Mouse (Mus musculus): Measurements from ENCODE around the gene Ndufb5. TPM values are rescaled to one million over a fixed set of nuclear protein-coding genes. Genes with fewer than 3 reads are reported as not detected.

The Ndufb5 gene
- polyA plus RNA-seq, 1 experiment from 2014 or later, result 322 TPM

- TF ChIP-seq EP300 (optimal IDR thresholded peaks at IDR 0.05) (no peak), CTCF (IDR thresholded peaks at IDR 0.05; ENCODE audit: low read depth) (no peak)
- H3K4me1 ChIP-seq (replicated peaks; ENCODE audit: control insufficient read depth, insufficient read depth), result no peaks in the 10 kb centered on the region
- DNase-seq (ENCODE audit: low spot score), result no peak
- no peaks in the 10 kb centered on the region for H3K36me3 ChIP-seq (ENCODE audit: control insufficient read depth, insufficient read depth, low read length)
- WGBS, result 59% methylated on average over 8 of the region's 8 CpGs
- H3K27me3 ChIP-seq (ENCODE audit: control insufficient read depth, insufficient read depth, low read length), result no peaks in the 10 kb centered on the region
- no peak overlapping the region for H3K4me2 ChIP-seq (replicated peaks; ENCODE audit: low read depth)
- no peak overlapping the region for H3K9ac ChIP-seq (ENCODE audit: low read length)
- H3K9me3 ChIP-seq (ENCODE audit: control insufficient read depth, low read length), result no peaks in the 10 kb centered on the region
- ATAC-seq (ENCODE audit: low FRiP score, low TSS enrichment), result no peak
- H3K27ac ChIP-seq (replicated peaks), result no peak overlapping the region
- H3K4me3 ChIP-seq (ENCODE audit: low read depth, low read length), result no peak overlapping the region
Measured at GRCm38 (mm10) chr3:32762962-32763361, 26.2 kb downstream of the Ndufb5 start.

- DNase-seq (ENCODE audit: low spot score) (no peak), ATAC-seq (ENCODE audit: low FRiP score, low TSS enrichment) (no peak)
- Histone ChIP-seq H3K9me3 (ENCODE audit: control insufficient read depth, low read length) (no peaks in the 10 kb centered on the region), H3K36me3 (ENCODE audit: control insufficient read depth, insufficient read depth, low read length) (no peaks in the 10 kb centered on the region), H3K27me3 (ENCODE audit: control insufficient read depth, insufficient read depth, low read length) (no peaks in the 10 kb centered on the region), H3K9ac (ENCODE audit: low read length) (no peak overlapping the region), H3K4me1 (replicated peaks; ENCODE audit: control insufficient read depth, insufficient read depth) (no peaks in the 10 kb centered on the region), H3K4me2 (replicated peaks; ENCODE audit: low read depth) (no peak overlapping the region), H3K27ac (replicated peaks) (no peak overlapping the region), H3K4me3 (ENCODE audit: low read depth, low read length) (no peak overlapping the region)
- TF ChIP-seq EP300 (optimal IDR thresholded peaks at IDR 0.05), result no peak
- TF ChIP-seq CTCF (IDR thresholded peaks at IDR 0.05; ENCODE audit: low read depth), result no peak
- 39% methylated on average over 7 of the region's 7 CpGs for WGBS
Measured at GRCm38 (mm10) chr3:32763902-32764301, 27.1 kb downstream of the Ndufb5 start.

GRCm38 (mm10) chr3:32770781-32771180, 34.0 kb downstream of the Ndufb5 start:
- WGBS, result 59% methylated on average over 2 of the region's 2 CpGs
- DNase-seq (ENCODE audit: low spot score), result no peak
- no peaks in the 10 kb centered on the region for H3K36me3 ChIP-seq (ENCODE audit: control insufficient read depth, insufficient read depth, low read length)

More at GRCm38 (mm10) chr3:32770781-32771180, 34.0 kb downstream of the Ndufb5 start:
- no peaks in the 10 kb centered on the region for H3K9me3 ChIP-seq (ENCODE audit: control insufficient read depth, low read length)
- no peak overlapping the region for H3K9ac ChIP-seq (ENCODE audit: low read length)
- H3K4me3 ChIP-seq (ENCODE audit: low read depth, low read length), result no peak overlapping the region
- no peak for TF ChIP-seq EP300 (optimal IDR thresholded peaks at IDR 0.05)
- no peak for TF ChIP-seq CTCF (IDR thresholded peaks at IDR 0.05; ENCODE audit: low read depth)
- H3K4me2 ChIP-seq (replicated peaks; ENCODE audit: low read depth), result no peak overlapping the region
- no peak overlapping the region for H3K27ac ChIP-seq (replicated peaks)
- H3K4me1 ChIP-seq (replicated peaks; ENCODE audit: control insufficient read depth, insufficient read depth), result no peaks in the 10 kb centered on the region
- ATAC-seq (ENCODE audit: low FRiP score, low TSS enrichment), result no peak
- H3K27me3 ChIP-seq (ENCODE audit: control insufficient read depth, insufficient read depth, low read length), result no peaks in the 10 kb centered on the region

Other genes starting within 250 kb of the Ndufb5 start
- gene Kcnmb3, start 244.8 kb upstream of the Ndufb5 start, polyA plus RNA-seq (2015; fragmentation: Nextera tagmentation; extraction: Ambion mirVana), result 0.05 TPM in 2 replicates
- 23.7 and 23.9 TPM in 2 replicates for gene Zfp639, start 226.7 kb upstream of the Ndufb5 start, polyA plus RNA-seq (2015; fragmentation: Nextera tagmentation; extraction: Ambion mirVana)
- gene Mfn1, start 207.5 kb upstream of the Ndufb5 start, polyA plus RNA-seq (2015; fragmentation: Nextera tagmentation; extraction: Ambion mirVana), result 18.3 and 22.3 TPM in 2 replicates
- gene Gnb4, start 120.4 kb upstream of the Ndufb5 start, polyA plus RNA-seq (2015; fragmentation: Nextera tagmentation; extraction: Ambion mirVana), result 39.5 and 42.6 TPM in 2 replicates
- 58.0 and 58.6 TPM in 2 replicates for gene Actl6a, start 30.7 kb upstream of the Ndufb5 start, polyA plus RNA-seq (2015; fragmentation: Nextera tagmentation; extraction: Ambion mirVana)
- 22.3 and 23.7 TPM in 2 replicates for gene Mrpl47, start 615 bp downstream of the Ndufb5 start, polyA plus RNA-seq (2015; fragmentation: Nextera tagmentation; extraction: Ambion mirVana)
- gene Usp13, start 80.6 kb downstream of the Ndufb5 start, polyA plus RNA-seq (2015; fragmentation: Nextera tagmentation; extraction: Ambion mirVana), result 1.1 TPM in 2 replicates

Data from stomach, postnatal 0 days (tissue).